Mouse (Mus musculus) limb, embryonic 10.5 days (tissue): ENCODE measurements around the gene Tekt4. TPM values are rescaled to one million over a fixed set of nuclear protein-coding genes. Genes with fewer than 3 reads are reported as not detected.
A peak's percentile ranks its signal among the peaks of the same experiment; 100 is the strongest.

Experiments
- DNase-seq: peaks from one replicate; pipeline ENCODE4 v3.0.0-alpha.2; 2017; ENCODE audit warnings: low spot score
- H3K27ac ChIP-seq: fragments of 300-500 bp; sonication (generic); 2 replicates; pipeline ENCODE4 v1.5.1; 2016; ENCODE audit warnings: mild to moderate bottlenecking
- H3K27me3 ChIP-seq: fragments of 300-500 bp; sonication (generic); 2 replicates; pipeline ENCODE4 v1.6.1; 2016; ENCODE audit warnings: low read depth, mild to moderate bottlenecking; ENCODE audit not compliant: poor library complexity, severe bottlenecking
- H3K36me3 ChIP-seq: fragments of 300-500 bp; sonication (generic); 2 replicates; pipeline ENCODE4 v1.6.1; 2016; ENCODE audit warnings: mild to moderate bottlenecking, moderate library complexity
- H3K4me1 ChIP-seq: fragments of 300-500 bp; sonication (generic); 2 replicates; pipeline ENCODE4 v1.6.1; 2016
- H3K4me3 ChIP-seq: fragments of 300-500 bp; sonication (generic); 2 replicates; pipeline ENCODE4 v1.5.1; 2016; ENCODE audit warnings: mild to moderate bottlenecking, moderate library complexity
- H3K9me3 ChIP-seq: fragments of 300-500 bp; sonication (generic); replicated peaks from 2 replicates; pipeline ENCODE4 v1.6.1; 2016; ENCODE audit warnings: mild to moderate bottlenecking
- WGBS: fragments of 180-500 bp; shearing (Covaris S2); methylation state at CpG from one replicate; pipeline ENCODE4 v1.1.7; 2016; 5-methylcytosine and 5-hydroxymethylcytosine counted together
- polyA plus RNA-seq: library from polyadenylated mRNA; unstranded; fragments of >200 nt; fragmentation: Nextera tagmentation; extraction: Ambion mirVana; gene quantifications from 2 replicates; pipeline ENCODE4 v1.2.1, GENCODE M21; 2016

Tekt4 gene
- polyA plus RNA-seq, 1 experiment from 2014 or later = not detected

DNA sequence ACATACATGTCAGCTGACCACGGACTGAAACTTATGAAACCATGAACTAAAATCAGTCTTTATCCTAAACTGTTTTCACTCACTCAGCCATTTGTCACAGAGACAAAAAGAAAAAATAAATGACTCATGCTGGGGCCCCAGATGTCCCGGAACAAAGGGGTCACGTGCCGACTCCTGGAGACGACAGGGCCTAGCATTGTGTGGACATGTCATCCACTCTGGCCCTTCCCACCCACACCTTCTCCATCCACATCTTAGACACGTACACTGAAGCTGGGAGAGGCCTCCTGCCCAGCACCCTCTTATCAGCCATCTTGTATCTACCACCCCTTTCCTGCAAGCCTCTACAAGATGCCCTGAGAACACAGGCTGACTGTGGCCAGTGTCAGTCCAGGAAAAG, 36.4 kb upstream of the Tekt4 start:
- H3K27ac ChIP-seq = peak overlapping the region; percentile 74
- 90% methylated on average over 6 of the region's 6 CpGs for WGBS
- no peak for DNase-seq

DNA sequence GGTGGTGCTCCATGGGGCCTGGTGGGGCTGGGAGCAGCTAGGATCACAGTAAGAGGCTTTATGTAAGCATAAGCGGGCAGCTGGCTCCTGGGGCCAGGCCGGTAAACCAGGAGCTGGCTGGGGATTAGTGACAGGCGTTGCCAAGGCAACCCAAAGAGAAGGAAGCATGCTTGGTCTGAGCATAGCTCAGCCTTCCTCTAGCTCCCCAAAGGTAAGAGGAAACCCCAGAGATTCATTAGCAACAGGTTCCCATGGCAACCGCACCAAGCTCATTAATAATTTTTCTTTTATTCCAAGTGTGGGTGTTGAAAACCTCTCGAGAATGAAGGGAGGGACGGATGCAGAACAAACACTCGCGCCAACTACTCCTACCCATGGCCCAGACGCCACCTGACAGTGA, 35.5 kb upstream of the Tekt4 start:
- peaks cover 74% of the 10 kb centered on the region for H3K4me1 ChIP-seq
- H3K9me3 ChIP-seq = no peaks in the 10 kb centered on the region
- H3K27me3 ChIP-seq = no peaks in the 10 kb centered on the region
- peak overlapping the region; percentile 19; the same call in 1 of the 2 replicates for H3K4me3 ChIP-seq
- WGBS = 45% methylated on average over 9 of the region's 9 CpGs
- DNase-seq = peak; percentile 54
- peak overlapping the region; percentile 74 for H3K27ac ChIP-seq
- H3K36me3 ChIP-seq = peaks cover 6% of the 10 kb centered on the region; the same call in 1 of the 2 replicates

More for the DNA sequence above, 36.4 kb upstream of the Tekt4 start:
- no peaks in the 10 kb centered on the region for H3K27me3 ChIP-seq
- H3K36me3 ChIP-seq = peaks cover 6% of the 10 kb centered on the region; the same call in 1 of the 2 replicates
- H3K4me1 ChIP-seq = peaks cover 77% of the 10 kb centered on the region
- no peak overlapping the region for H3K4me3 ChIP-seq
- no peaks in the 10 kb centered on the region for H3K9me3 ChIP-seq

DNA sequence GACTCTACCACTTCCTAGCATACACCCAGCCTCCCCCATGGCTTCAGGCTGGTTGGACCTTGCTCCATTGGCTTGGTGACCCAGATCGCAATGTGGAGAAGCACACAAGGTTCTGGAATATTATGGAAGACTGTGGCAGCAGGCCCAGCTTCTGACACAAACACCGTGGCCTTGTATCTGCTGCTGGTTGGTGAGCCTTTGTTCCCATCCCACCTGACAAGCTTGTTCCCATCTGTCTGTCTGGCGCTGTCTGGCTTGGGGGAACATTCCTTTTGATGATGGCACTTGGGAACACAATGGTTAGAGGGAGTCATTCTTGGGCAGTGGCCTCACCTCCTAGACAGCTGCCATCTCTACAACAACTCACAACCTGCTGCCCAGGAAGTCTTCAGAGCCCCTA, 33.4 kb upstream of the Tekt4 start:
- peaks cover 58% of the 10 kb centered on the region for H3K4me1 ChIP-seq
- DNase-seq = no peak
- H3K27ac ChIP-seq = peak overlapping the region; percentile 61; the same call in 1 of the 2 replicates
- WGBS = 91% methylated on average over 3 of the region's 3 CpGs
- peaks cover 6% of the 10 kb centered on the region; the same call in 1 of the 2 replicates for H3K36me3 ChIP-seq
- no peaks in the 10 kb centered on the region for H3K9me3 ChIP-seq
- H3K27me3 ChIP-seq = no peaks in the 10 kb centered on the region
- no peak overlapping the region for H3K4me3 ChIP-seq

DNA sequence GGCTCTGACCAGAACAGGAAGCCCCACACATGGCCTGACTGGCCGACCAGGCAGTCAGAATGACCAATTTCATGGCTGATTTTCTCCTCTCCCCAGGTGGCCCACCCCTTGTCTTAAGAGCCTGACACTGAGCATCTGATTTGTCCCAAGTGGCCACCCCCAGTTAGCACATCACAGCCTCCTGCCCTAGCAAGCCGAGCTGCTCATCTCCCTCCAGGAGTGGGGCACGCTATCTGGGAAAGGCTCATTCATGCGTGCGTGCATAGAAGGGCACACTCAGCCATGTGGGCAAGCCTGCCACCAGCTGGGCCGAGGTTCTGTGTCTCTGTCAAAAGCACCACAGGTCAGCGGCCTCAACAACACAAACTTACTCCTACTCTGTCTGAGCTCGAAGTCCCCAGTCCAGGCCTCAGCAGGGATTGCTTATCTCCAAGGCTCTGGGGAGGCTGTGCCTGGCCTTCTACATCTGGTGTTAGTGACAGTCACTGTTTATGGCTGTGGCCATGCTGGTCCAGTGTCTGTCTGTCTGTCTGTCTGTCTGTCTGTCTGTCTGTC, 29.8 kb upstream of the Tekt4 start:
- Histone ChIP-seq H3K9me3 (no peaks in the 10 kb centered on the region), H3K27me3 (peaks cover 20% of the 10 kb centered on the region), H3K4me3 (no peak overlapping the region), H3K4me1 (peaks cover 40% of the 10 kb centered on the region), H3K27ac (peak overlapping the region; percentile 11; the same call in 1 of the 2 replicates), H3K36me3 (peaks cover 11% of the 10 kb centered on the region; the same call in 1 of the 2 replicates)
- DNase-seq = no peak
- 67% methylated on average over 8 of the region's 8 CpGs for WGBS

DNA sequence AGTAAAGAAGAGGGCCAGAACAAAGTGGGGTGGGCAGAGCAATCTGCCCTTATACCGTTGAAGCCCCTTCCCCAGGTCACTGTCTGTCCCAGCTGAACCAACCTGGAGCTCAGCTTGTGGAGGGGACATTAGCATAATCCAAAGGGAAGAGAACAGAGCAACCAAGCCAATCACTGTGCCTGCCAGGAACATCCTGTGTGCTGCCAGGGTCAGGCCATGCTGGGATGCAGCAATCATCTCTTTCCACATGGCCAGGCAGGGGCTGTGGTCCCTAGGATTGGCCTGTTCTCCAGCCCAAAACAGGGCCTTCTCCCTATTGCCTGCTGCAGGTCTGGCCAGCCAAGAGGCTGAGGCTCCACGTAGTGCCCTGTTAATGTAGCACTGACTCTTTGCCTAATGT, 28.4 kb upstream of the Tekt4 start:
- WGBS = 88% methylated on average over 2 of the region's 2 CpGs
- peaks cover 40% of the 10 kb centered on the region for H3K4me1 ChIP-seq
- peaks cover 11% of the 10 kb centered on the region; the same call in 1 of the 2 replicates for H3K36me3 ChIP-seq
- no peak overlapping the region for H3K4me3 ChIP-seq
- H3K9me3 ChIP-seq = no peaks in the 10 kb centered on the region
- no peak for DNase-seq
- peaks cover 34% of the 10 kb centered on the region for H3K27me3 ChIP-seq
- H3K27ac ChIP-seq = no peak overlapping the region

DNA sequence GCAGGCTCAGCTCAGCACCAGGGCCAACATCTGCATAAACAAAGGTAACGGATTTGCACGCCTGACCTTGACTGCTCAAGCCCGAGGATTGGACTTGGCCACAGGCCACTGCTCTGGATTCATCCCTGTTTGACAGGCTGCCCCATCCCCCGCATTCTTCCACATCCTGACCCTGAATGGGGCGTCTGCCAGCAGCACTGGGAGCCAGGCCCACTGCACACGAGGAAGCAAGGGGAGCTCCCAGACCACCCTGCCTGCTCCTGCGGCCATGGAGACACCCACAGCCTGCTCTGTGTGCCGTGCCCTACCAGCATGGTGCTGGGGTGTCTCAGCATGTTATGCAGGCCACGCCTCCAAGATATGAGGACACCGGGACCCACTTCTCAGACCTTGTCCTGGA, 27.0 kb upstream of the Tekt4 start:
- DNase-seq = no peak
- Histone ChIP-seq H3K27me3 (peaks cover 49% of the 10 kb centered on the region), H3K36me3 (peaks cover 5% of the 10 kb centered on the region; the same call in 1 of the 2 replicates), H3K4me1 (peaks cover 49% of the 10 kb centered on the region), H3K9me3 (no peaks in the 10 kb centered on the region), H3K4me3 (no peak overlapping the region), H3K27ac (peak overlapping the region; percentile 27)
- WGBS = 56% methylated on average over 10 of the region's 10 CpGs

DNA sequence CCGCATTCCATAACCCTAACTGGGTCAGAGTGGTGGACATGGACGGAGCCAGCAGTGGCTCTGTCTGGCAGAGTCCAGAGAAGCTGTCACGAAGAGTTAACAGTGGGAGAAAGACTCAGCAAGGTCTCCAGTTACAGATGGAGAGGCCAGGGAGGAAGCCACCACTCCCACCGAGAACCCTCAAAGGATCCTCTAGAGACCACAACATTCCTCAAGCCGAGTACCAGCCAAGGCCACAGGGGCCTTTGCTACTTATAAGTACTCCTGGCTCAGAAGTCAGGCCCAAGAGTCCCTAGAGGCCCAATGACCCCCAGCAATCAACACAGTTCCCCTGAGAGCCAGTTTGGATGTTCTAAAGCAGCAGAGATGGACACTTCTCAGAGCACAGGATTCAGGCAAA, 25.2 kb upstream of the Tekt4 start:
- peaks cover 5% of the 10 kb centered on the region; the same call in 1 of the 2 replicates for H3K36me3 ChIP-seq
- H3K4me3 ChIP-seq = 0 out of 2 replicates have a peak overlapping the region, but pooled peaks have one; percentile 1
- peaks cover 65% of the 10 kb centered on the region for H3K27me3 ChIP-seq
- H3K27ac ChIP-seq = no peak overlapping the region
- WGBS = 39% methylated on average over 5 of the region's 5 CpGs
- H3K4me1 ChIP-seq = peaks cover 65% of the 10 kb centered on the region
- no peaks in the 10 kb centered on the region for H3K9me3 ChIP-seq
- no peak for DNase-seq

DNA sequence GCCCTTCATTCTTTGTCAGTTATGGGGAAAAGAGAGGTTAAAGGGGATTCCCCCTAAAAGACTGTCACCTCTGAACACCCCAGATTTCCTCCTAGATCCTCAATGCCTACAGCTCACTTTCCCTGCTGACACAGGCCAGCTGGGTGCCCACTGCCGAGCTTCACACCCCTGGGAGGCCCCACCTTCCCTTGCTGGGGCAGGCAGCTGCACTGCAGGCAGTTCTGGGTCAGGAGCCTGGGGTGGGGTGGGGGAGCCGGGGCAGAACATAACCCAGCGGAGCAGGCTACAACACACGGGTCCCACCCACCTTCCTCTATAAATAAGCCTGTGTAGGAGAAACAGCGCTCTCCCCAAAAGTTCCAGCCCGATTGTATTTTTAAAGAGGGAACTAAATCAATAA, 24.5 kb upstream of the Tekt4 start:
- H3K9me3 ChIP-seq = no peaks in the 10 kb centered on the region
- no peak overlapping the region for H3K27ac ChIP-seq
- no peak overlapping the region for H3K4me3 ChIP-seq
- DNase-seq = no peak
- 51% methylated on average over 6 of the region's 6 CpGs for WGBS
- peaks cover 65% of the 10 kb centered on the region for H3K27me3 ChIP-seq
- H3K4me1 ChIP-seq = peaks cover 67% of the 10 kb centered on the region
- peaks cover 5% of the 10 kb centered on the region; the same call in 1 of the 2 replicates for H3K36me3 ChIP-seq

DNA sequence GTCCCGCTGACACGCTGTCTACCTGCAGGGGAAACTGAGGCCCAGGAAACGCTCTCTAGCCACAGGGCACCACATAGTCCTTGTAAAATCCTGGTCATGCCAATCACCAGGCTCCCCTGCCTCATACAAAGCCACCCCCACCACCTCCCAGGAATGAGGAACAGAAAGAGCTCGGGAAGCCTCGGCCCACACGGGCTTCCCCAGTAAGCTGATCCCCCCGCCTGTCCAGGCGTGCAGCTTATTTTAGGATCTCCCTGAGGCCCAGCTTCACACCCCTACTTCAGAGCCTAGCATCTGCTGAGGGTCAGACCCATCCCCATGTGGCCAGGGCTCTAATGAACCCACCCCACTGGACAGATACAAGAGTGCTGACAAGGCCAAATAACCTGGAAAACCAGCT, 23.9 kb upstream of the Tekt4 start:
- H3K4me1 ChIP-seq = peaks cover 73% of the 10 kb centered on the region
- H3K27me3 ChIP-seq = peaks cover 69% of the 10 kb centered on the region
- H3K36me3 ChIP-seq = peaks cover 5% of the 10 kb centered on the region; the same call in 1 of the 2 replicates
- H3K27ac ChIP-seq = no peak overlapping the region
- 54% methylated on average over 8 of the region's 8 CpGs for WGBS
- no peak for DNase-seq
- H3K4me3 ChIP-seq = peak overlapping the region; percentile 18; the same call in 1 of the 2 replicates
- no peaks in the 10 kb centered on the region for H3K9me3 ChIP-seq

DNA sequence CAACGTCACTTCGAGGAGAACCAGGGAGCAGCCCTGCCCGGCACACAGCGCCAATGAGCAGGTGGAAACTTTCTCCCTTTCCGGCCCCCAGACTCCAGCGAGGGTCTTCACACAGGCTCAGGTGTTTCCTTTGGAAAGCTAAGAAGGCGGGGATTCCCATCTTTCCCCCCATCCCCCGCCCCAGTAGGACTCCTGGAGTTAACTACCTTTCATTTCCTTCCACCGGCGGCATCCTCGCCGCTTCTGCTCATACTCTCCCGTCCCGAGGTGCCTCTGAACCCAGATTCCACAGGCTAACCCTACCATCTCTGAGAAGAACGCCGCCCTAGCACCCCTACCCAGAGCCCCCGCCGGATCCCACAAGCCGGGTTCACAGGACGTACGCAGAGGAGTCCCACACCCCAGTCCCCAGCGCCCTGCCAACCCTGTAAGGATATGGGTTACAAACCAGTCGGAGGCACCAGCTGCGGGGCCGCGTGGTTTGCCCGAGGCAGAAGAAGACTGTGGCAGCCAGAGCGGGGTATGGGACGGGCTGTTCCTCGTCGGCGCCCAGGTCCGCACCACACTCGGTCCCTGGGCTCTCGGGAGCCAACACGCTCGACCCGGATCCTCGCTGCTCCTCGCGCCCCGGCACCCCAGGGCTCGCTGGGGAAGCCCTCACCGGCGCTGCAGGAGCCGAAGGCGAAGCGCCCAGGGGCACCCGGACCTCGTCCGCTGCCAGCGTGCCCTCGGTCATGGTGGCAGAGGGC, 21.8 kb upstream of the Tekt4 start:
- H3K36me3 ChIP-seq = peaks cover 5% of the 10 kb centered on the region; the same call in 1 of the 2 replicates
- WGBS = under 1% methylated on average over 53 of the region's 53 CpGs
- H3K4me3 ChIP-seq = peak overlapping the region; percentile 62
- no peaks in the 10 kb centered on the region for H3K9me3 ChIP-seq
- peaks cover 74% of the 10 kb centered on the region for H3K27me3 ChIP-seq
- peaks cover 69% of the 10 kb centered on the region for H3K4me1 ChIP-seq
- peak overlapping the region; percentile 90 for H3K27ac ChIP-seq
- DNase-seq = peak; percentile 61

DNA sequence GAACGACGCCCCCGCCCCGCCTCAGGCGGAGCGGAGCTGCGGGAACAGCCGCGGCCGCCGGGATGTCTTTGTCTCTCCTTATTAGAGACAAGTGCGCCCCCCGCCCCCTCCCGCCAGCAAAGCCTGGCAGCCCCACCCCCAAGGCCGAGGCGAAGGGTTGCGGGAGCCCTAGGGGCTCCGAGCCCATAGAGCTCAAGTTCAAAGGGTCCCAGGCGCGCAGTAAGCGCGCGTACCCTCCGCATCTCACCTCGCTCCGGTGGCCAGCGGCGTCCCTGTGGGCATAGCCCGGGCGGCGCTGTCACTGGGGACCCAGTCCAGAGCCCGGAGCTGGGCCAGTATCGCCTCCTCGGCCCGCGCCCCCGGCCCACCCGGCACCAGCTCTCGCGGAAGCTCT, 21.2 kb upstream of the Tekt4 start:
- H3K27ac ChIP-seq = peak overlapping the region; percentile 90
- DNase-seq = no peak
- peaks cover 3% of the 10 kb centered on the region; the same call in 1 of the 2 replicates for H3K36me3 ChIP-seq
- H3K9me3 ChIP-seq = no peaks in the 10 kb centered on the region
- under 1% methylated on average over 40 of the region's 40 CpGs for WGBS
- H3K27me3 ChIP-seq = peaks cover 72% of the 10 kb centered on the region
- peaks cover 67% of the 10 kb centered on the region for H3K4me1 ChIP-seq
- H3K4me3 ChIP-seq = peak overlapping the region; percentile 62

DNA sequence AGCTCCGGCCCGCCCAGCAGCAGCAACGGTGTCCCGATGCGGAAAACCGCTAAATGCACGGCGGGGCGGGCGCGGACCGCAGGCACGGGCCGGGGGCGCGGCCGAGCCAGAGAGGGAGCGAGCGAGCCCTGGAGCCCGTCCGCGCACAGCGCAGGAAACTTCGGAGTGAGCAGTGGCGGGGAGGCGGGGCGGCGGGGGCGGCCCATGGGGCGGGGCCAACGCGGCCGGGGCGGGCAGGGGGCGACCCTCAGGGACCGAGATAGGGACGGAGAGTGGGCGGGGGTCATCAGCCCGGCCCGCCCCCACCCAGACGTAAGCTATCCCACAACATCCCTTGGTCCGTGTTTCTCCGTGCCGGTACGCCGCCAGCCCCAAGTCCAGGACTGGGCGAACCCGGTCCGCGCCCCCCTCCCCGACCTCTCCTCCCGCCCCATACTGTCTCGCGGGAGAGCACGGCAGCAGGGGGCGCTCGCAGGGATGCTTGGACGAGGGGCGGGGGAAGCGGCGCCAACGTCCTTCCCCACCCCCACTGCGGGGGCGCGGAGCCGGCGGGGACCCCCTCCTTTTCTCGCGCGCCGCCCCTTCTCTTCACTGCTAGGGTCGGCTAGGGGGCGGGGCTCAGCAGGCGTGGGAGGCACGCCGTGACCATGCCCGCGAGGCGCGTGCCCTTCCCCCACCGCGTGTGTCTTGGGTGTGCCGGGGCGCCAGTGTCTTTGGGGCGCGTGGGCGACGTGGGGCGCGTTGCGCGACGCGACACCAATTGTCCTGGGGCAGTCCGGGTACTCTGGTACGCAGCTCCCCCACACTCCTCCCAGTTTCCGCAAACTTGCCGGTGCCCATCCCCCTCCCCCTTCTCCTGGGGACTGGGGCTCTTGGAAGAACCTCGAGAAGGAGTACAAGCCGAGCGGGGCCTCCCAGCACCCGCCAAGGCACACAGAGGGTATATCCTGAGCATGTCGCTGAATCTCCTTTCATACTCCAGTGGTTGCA, 20.5 kb upstream of the Tekt4 start, which contains the start of gene Cacna1h:
Gene Cacna1h, minus strand, starts transcription at position 167 of the 990 bp plus-strand sequence.
- 0% methylated on average over 93 of the region's 103 CpGs for WGBS
- Histone ChIP-seq H3K4me1 (peaks cover 67% of the 10 kb centered on the region), H3K27me3 (peaks cover 66% of the 10 kb centered on the region)

More for the DNA sequence above, 20.5 kb upstream of the Tekt4 start, which contains the start of gene Cacna1h:
- peak within 1 kb of the TSS; percentile 62 for H3K4me3 ChIP-seq
- DNase-seq = peak; percentile 89
- no peaks in the 10 kb centered on the region for H3K36me3 ChIP-seq
- peak within 1 kb of the TSS; percentile 90 for H3K27ac ChIP-seq
- no peaks in the 10 kb centered on the region for H3K9me3 ChIP-seq
